Mouse (Mus musculus) cerebellum, adult 2 months (tissue): ENCODE measurements at regions not wholly inside any gene's neighbourhood (a gene's known extent, or its start where the extent isn't known, plus 50 kb on each side); places are given as distances from the start of the nearest gene placed in this dataset.

ENCODE experiments used
- CTCF ChIP-seq: fragments of 200-500 bp; IDR thresholded peaks from 2 replicates; pipeline ENCODE4 v1.5.1; 2011; ENCODE audit warnings: low read depth, mild to moderate bottlenecking, control low read depth, low read length, moderate library complexity, borderline replicate concordance; ENCODE audit not compliant: insufficient read depth
- POLR2A ChIP-seq: fragments of 200-500 bp; IDR thresholded peaks from 2 replicates; pipeline ENCODE4 v1.6.1; 2011; ENCODE audit warnings: low read length, control low read depth, borderline replicate concordance; ENCODE audit not compliant: insufficient read depth

- TF ChIP-seq CTCF (no peak), POLR2A (no peak)
Observed at GRCm38 (mm10) chr1:185867018-185867417, 250.1 kb downstream of the Lyplal1 start.
